Mouse (Mus musculus) megakaryocyte, embryonic 14.5 days (primary cell): Measurements from ENCODE around the gene Nrap. TPM values are rescaled to one million over a fixed set of nuclear protein-coding genes. Genes with fewer than 3 reads are reported as not detected.

Experiments used
- H3K27me3 ChIP-seq: replicated peaks from 2 replicates; pipeline ENCODE3; 2012; ENCODE audit warnings: inconsistent platforms
- H3K36me3 ChIP-seq: replicated peaks from 2 replicates; pipeline ENCODE3; 2012; ENCODE audit warnings: low read length, inconsistent platforms, mixed read lengths
- H3K4me1 ChIP-seq: 2 replicates; pipeline ENCODE4 v1.6.1; 2012; ENCODE audit warnings: inconsistent platforms
- H3K4me3 ChIP-seq: replicated peaks from 2 replicates; pipeline ENCODE3; 2012; ENCODE audit warnings: moderate library complexity, mild to moderate bottlenecking, inconsistent platforms
- H3K9me3 ChIP-seq: 2 replicates; pipeline ENCODE4 v1.6.1; 2012; ENCODE audit warnings: inconsistent platforms
- FLI1 ChIP-seq: IDR thresholded peaks from 2 replicates; pipeline ENCODE4 v1.6.1; 2012; ENCODE audit warnings: low read length, inconsistent platforms, mixed read lengths
- GATA1 ChIP-seq: IDR thresholded peaks from 3 replicates; pipeline ENCODE4 v1.6.1; 2012; ENCODE audit warnings: mixed read lengths, low read length, inconsistent platforms, borderline replicate concordance
- polyA plus RNA-seq: library from polyadenylated mRNA; stranded (reverse); fragments of >175 nt; gene quantifications from 2 replicates; pipeline ENCODE4 v1.2.3, GENCODE M21; 2012; ENCODE audit warnings: low replicate concordance; ENCODE audit not compliant: insufficient read depth

Nrap gene
- polyA plus RNA-seq, 1 experiment = not detected

GRCm38 (mm10) chr19:56321303-56321920, 68.4 kb downstream of the Nrap start:
- no peaks in the 10 kb centered on the region for H3K9me3 ChIP-seq
- peaks cover 28% of the 10 kb centered on the region for H3K27me3 ChIP-seq
- peaks cover 5% of the 10 kb centered on the region for H3K4me1 ChIP-seq
- H3K4me3 ChIP-seq = no peak overlapping the region
- TF ChIP-seq FLI1 = no peak
- TF ChIP-seq GATA1 = no peak
- H3K36me3 ChIP-seq = no peaks in the 10 kb centered on the region

GRCm38 (mm10) chr19:56320186-56320860, 69.5 kb downstream of the Nrap start:
- Histone ChIP-seq H3K36me3 (no peaks in the 10 kb centered on the region), H3K9me3 (no peaks in the 10 kb centered on the region), H3K4me1 (peaks cover 5% of the 10 kb centered on the region), H3K27me3 (peaks cover 27% of the 10 kb centered on the region), H3K4me3 (peak overlapping the region; percentile 57)
- TF ChIP-seq FLI1 (no peak), GATA1 (no peak)

DNA sequence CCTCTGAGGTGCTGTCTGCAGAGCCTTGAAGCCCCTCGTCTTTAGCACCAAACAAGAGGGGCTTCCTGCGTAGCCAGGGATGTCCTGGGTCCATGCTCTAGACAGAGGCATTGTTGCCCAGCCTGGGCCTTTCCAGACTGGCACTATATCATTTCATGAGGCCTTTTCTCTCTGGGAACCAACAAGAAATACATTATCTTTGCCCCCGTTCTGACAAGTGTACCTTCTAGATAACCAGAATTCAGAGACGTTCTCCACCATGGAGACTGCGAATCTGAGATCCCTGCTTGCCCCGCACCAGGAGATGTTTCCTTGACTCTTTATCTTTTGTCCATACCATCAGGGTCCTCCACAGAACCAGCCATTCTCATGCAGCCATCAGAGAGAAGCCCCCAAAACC, 70.2 kb downstream of the Nrap start:
- H3K4me3 ChIP-seq = no peak overlapping the region
- peaks cover 27% of the 10 kb centered on the region for H3K27me3 ChIP-seq
- no peaks in the 10 kb centered on the region for H3K9me3 ChIP-seq
- H3K4me1 ChIP-seq = peaks cover 5% of the 10 kb centered on the region
- no peak for TF ChIP-seq FLI1
- H3K36me3 ChIP-seq = no peaks in the 10 kb centered on the region

GRCm38 (mm10) chr19:56319219-56319618, 70.6 kb downstream of the Nrap start:
- no peak for TF ChIP-seq FLI1
- no peak for TF ChIP-seq GATA1
- H3K36me3 ChIP-seq = no peaks in the 10 kb centered on the region
- H3K4me3 ChIP-seq = no peak overlapping the region
- peaks cover 28% of the 10 kb centered on the region for H3K27me3 ChIP-seq
- peaks cover 5% of the 10 kb centered on the region for H3K4me1 ChIP-seq
- H3K9me3 ChIP-seq = no peaks in the 10 kb centered on the region

DNA sequence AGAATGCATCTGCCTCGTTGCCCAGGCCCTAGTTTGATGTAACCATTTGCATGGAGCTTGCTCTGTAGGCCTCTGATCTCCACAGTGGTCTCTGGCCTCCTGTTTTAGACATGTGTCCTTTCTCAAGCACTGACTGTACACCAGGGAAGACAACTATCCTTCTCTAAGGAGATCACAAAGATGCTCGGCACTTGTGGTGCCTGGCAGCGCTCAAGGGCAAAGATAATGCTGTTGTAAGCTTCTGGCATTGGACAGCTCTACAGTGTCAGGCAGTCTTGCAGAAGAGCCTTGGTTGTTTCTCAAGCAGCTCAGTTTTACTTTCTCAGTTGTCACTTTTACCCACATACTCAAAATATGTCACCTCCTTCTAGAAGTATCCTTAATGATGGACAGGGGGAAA, 73.3 kb downstream of the Nrap start:
- no peaks in the 10 kb centered on the region for H3K9me3 ChIP-seq
- H3K36me3 ChIP-seq = no peaks in the 10 kb centered on the region
- TF ChIP-seq FLI1 (no peak), GATA1 (no peak)
- peaks cover 30% of the 10 kb centered on the region for H3K27me3 ChIP-seq
- no peak overlapping the region for H3K4me3 ChIP-seq
- H3K4me1 ChIP-seq = peaks cover 5% of the 10 kb centered on the region

- Histone ChIP-seq H3K4me3 (no peak overlapping the region), H3K4me1 (no peaks in the 10 kb centered on the region), H3K9me3 (no peaks in the 10 kb centered on the region), H3K27me3 (peaks cover 22% of the 10 kb centered on the region), H3K36me3 (no peaks in the 10 kb centered on the region)
- TF ChIP-seq GATA1 (no peak), FLI1 (no peak)
Observed at GRCm38 (mm10) chr19:56300835-56301234, 89.0 kb downstream of the Nrap start.

DNA sequence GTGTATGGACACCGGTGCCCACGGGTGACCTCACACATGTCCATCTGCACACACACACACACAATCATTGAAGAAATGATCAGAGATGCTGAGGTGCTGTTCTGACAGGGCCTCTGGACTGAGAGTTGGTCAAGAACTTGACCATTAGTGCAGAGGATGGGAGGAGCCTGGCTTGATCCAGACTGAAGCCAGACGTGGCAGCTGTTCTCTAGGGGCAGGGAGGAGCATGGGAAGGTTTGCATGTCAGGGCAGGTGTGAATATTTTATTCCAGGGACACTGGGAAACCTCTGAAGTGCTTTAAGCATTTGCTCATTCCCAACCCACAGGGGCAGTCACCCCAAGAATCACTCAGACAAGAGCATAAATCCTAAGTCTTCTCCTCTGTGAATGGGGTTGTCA, 92.6 kb downstream of the Nrap start:
- Histone ChIP-seq H3K4me1 (peaks cover 7% of the 10 kb centered on the region; the same call in 1 of the 2 replicates), H3K27me3 (peaks cover 28% of the 10 kb centered on the region), H3K4me3 (no peak overlapping the region), H3K36me3 (no peaks in the 10 kb centered on the region), H3K9me3 (no peaks in the 10 kb centered on the region)
- no peak for TF ChIP-seq GATA1
- TF ChIP-seq FLI1 = no peak

GRCm38 (mm10) chr19:56296668-56297067, 93.2 kb downstream of the Nrap start:
- H3K36me3 ChIP-seq = no peaks in the 10 kb centered on the region
- TF ChIP-seq FLI1 (no peak), GATA1 (no peak)

DNA sequence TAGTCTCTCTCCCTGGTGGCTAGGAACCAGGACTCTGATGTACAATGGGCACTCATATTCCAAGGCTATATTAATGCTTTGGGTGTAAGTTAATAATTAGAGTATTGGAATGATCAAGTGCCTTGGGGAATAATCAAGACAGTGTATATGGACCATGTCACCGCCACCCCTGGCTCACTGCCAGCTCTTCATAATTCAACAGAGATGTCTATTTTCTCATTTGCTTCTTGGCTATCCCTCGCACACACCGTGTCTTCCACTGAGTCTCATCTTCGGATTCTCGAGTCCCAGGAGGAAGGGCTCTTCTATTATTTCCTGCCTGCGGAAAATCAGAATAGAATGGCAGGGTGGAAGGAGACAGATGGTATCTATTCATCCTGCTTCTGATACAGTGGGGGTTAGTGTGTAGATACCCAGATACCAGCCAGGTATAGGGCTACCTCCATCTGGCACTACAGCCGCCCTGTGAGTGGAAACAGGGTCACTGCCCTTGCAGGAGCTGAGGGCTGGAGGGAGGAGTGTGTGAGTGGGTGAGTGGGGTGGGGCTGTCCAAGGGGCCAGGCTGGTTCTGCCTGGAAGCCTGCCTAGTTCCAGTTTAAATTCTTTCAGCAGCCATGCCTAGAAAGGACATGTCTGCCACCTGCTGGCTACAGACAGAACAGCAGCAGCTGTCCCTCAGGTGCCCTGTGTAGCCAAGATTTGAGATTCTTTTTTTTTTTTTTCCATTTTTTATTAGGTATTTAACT, 95.0 kb downstream of the Nrap start:
- no peaks in the 10 kb centered on the region for H3K9me3 ChIP-seq
- H3K4me1 ChIP-seq = peaks cover 7% of the 10 kb centered on the region; the same call in 1 of the 2 replicates
- no peak overlapping the region for H3K4me3 ChIP-seq

More at GRCm38 (mm10) chr19:56296668-56297067, 93.2 kb downstream of the Nrap start:
- Histone ChIP-seq H3K4me3 (no peak overlapping the region), H3K4me1 (peaks cover 7% of the 10 kb centered on the region; the same call in 1 of the 2 replicates), H3K27me3 (peaks cover 28% of the 10 kb centered on the region), H3K9me3 (no peaks in the 10 kb centered on the region)

DNA sequence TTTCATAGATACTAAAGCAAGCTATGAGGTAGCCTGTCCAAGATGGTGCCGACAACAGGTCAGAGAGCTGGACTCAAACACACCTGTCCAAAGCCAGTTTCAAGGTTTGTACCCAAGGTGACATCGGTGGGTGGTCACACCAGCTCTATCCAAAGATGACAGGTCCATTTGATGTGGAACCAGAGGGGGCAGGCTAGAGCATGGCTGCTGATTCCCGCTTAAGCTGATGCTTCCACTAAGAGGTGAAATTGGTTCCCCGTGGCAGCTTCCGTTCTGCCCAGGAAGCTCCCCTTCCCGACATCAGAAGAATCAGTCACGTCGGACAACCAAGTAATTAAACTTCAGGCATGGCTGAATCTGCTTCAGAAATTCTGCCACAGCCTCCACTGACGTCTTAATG, 97.5 kb downstream of the Nrap start:
- Histone ChIP-seq H3K27me3 (peaks cover 18% of the 10 kb centered on the region), H3K9me3 (no peaks in the 10 kb centered on the region), H3K4me1 (peaks cover 7% of the 10 kb centered on the region; the same call in 1 of the 2 replicates), H3K36me3 (no peaks in the 10 kb centered on the region), H3K4me3 (no peak overlapping the region)
- TF ChIP-seq GATA1 (no peak), FLI1 (no peak)

More for the DNA sequence above, 95.0 kb downstream of the Nrap start:
- H3K27me3 ChIP-seq = peaks cover 25% of the 10 kb centered on the region
- TF ChIP-seq FLI1 (no peak), GATA1 (no peak)
- no peaks in the 10 kb centered on the region for H3K36me3 ChIP-seq
